Mouse (Mus musculus) embryonic fibroblast, embryonic 13.5 days (primary cell): ENCODE measurements around the gene Fam205c.

Experiments
- CTCF ChIP-seq: IDR thresholded peaks from 2 replicates; pipeline ENCODE4 v1.5.1; 2011; ENCODE audit warnings: mild to moderate bottlenecking, control low read depth, low read length, moderate library complexity, borderline replicate concordance; ENCODE audit not compliant: insufficient read depth
- POLR2A ChIP-seq: IDR thresholded peaks from 2 replicates; pipeline ENCODE4 v1.6.1; 2011; ENCODE audit warnings: low read depth, mild to moderate bottlenecking, control low read depth, low read length, moderate library complexity

GRCm38 (mm10) chr4:42895118-42895517 is 21.1 kb upstream of the Fam205c start:
- no peak for TF ChIP-seq CTCF
- TF ChIP-seq POLR2A, result no peak
